Comparison of ENCODE assay signal across 7 mouse cellular contexts in the genomic region with DNA sequence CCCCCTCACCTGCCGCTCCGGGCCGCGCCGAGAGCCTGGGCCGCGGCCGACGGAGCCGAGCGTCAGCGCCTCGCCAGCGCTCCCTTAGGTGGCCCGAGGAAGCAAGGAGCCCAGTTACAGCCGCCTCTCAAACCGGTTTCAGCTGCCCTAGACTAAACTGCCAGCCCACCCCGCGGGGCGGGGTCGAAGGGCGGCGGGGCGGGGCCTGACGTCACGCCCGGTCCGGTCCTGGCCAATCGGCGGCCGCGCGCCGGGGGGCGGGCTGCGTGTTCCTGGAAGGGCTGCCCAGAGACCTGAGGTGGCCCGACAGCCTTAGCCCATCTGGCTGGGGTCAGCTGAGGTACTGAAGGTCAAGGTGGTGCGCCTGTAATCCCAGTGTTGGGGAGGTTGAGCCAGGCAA. TPM values are rescaled to one million over a fixed set of nuclear protein-coding genes. Genes with fewer than 3 reads are reported as not detected.
DNase-seq lines count a peak whose midpoint lies in the region; ATAC-seq lines count a peak whose summit lies in the region.

No protein-coding gene starts in this region.

- peak overlapping the region; percentile 90 for H3K4me3 ChIP-seq in embryonic facial prominence, embryonic 10.5 days
- H3K4me3 ChIP-seq in limb, embryonic 11.5 days (ENCODE audit: low read depth, low read length): peak overlapping the region; percentile 66
- H3K4me3 ChIP-seq in midbrain, embryonic 14.5 days (replicated peaks; ENCODE audit: low read depth, low read length): peak overlapping the region; percentile 83

- H3K4me2 ChIP-seq in limb, embryonic 11.5 days (ENCODE audit: low read depth, severe bottlenecking): peak overlapping the region; percentile 71
- H3K4me2 ChIP-seq in midbrain, embryonic 14.5 days (ENCODE audit: low read length): peak overlapping the region; percentile 57

- H3K9ac ChIP-seq in limb, embryonic 11.5 days (ENCODE audit: low read length): peak overlapping the region; percentile 86
- peak overlapping the region; percentile 98 for H3K9ac ChIP-seq in midbrain, embryonic 14.5 days (replicated peaks; ENCODE audit: low read length)

- peak; percentile 96 for ATAC-seq in limb, embryonic 11.5 days (ENCODE audit: insufficient number of reproducible peaks, low FRiP score, low TSS enrichment, low read depth)
- peak; percentile 97 for ATAC-seq in midbrain, embryonic 14.5 days (ENCODE audit: low FRiP score, low TSS enrichment)

- H3K27ac ChIP-seq in embryonic facial prominence, embryonic 10.5 days (replicated peaks): peak overlapping the region; percentile 99
- peak overlapping the region; percentile 96 for H3K27ac ChIP-seq in limb, embryonic 11.5 days (replicated peaks; ENCODE audit: low read depth, low read length)
- peak overlapping the region; percentile 99 for H3K27ac ChIP-seq in midbrain, embryonic 14.5 days (replicated peaks; ENCODE audit: low read depth, low read length)

- peak; percentile 99 for DNase-seq in adrenal gland, postnatal 10 days
- DNase-seq in embryonic facial prominence, embryonic 10.5 days (ENCODE audit: low spot score): peak; percentile 97
- DNase-seq in heart, adult 11 months: peak; percentile 100
- DNase-seq in kidney, adult 18-20 months: peak; percentile 99
- DNase-seq in limb, embryonic 11.5 days (ENCODE audit: low spot score): peak; percentile 95
- peak; percentile 97 for DNase-seq in midbrain, embryonic 14.5 days
- DNase-seq in spleen, adult 18-20 months: peak; percentile 98 to 100

- 0 out of 2 replicates have a peak, but pooled peaks cover 4% of the 10 kb centered on the region for H3K36me3 ChIP-seq in embryonic facial prominence, embryonic 10.5 days (replicated peaks)
- H3K36me3 ChIP-seq in limb, embryonic 11.5 days (ENCODE audit: control insufficient read depth, insufficient read depth, low read length): no peaks in the 10 kb centered on the region
- H3K36me3 ChIP-seq in midbrain, embryonic 14.5 days (ENCODE audit: control insufficient read depth, insufficient read depth, low read length): no peaks in the 10 kb centered on the region

- WGBS in embryonic facial prominence, embryonic 10.5 days: 1% methylated on average over 38 of the region's 38 CpGs
- WGBS in limb, embryonic 11.5 days: 1% methylated on average over 29 of the region's 38 CpGs
- under 1% methylated on average over 37 of the region's 38 CpGs for WGBS in midbrain, embryonic 14.5 days

- peaks cover 4% of the 10 kb centered on the region; the same call in 1 of the 2 replicates for H3K9me3 ChIP-seq in embryonic facial prominence, embryonic 10.5 days
- H3K9me3 ChIP-seq in limb, embryonic 11.5 days (ENCODE audit: control insufficient read depth, low read length): no peaks in the 10 kb centered on the region; the same call in 1 of the 2 replicates
- H3K9me3 ChIP-seq in midbrain, embryonic 14.5 days (ENCODE audit: control insufficient read depth, low read length): no peaks in the 10 kb centered on the region

- no peaks in the 10 kb centered on the region for H3K27me3 ChIP-seq in embryonic facial prominence, embryonic 10.5 days (replicated peaks; ENCODE audit: low read depth, poor library complexity, severe bottlenecking)
- H3K27me3 ChIP-seq in limb, embryonic 11.5 days (ENCODE audit: control insufficient read depth, insufficient read depth, low read length): no peaks in the 10 kb centered on the region
- no peaks in the 10 kb centered on the region for H3K27me3 ChIP-seq in midbrain, embryonic 14.5 days (ENCODE audit: control insufficient read depth, insufficient read depth, low read length)

- H3K4me1 ChIP-seq in embryonic facial prominence, embryonic 10.5 days: peaks cover 22% of the 10 kb centered on the region
- H3K4me1 ChIP-seq in limb, embryonic 11.5 days (ENCODE audit: control insufficient read depth, insufficient read depth, low read length): no peaks in the 10 kb centered on the region
- H3K4me1 ChIP-seq in midbrain, embryonic 14.5 days (ENCODE audit: control insufficient read depth, insufficient read depth, low read length): peaks cover 31% of the 10 kb centered on the region

RNA-seq across cellular contexts. Expression of gene Gpcpd1, which starts 9.5 kb away (rescaled TPM):
- total RNA-seq in adrenal gland, postnatal 10 days (2021): 10 to 100 TPM; 32.5 to 46.9 TPM
- 28.6 and 33.3 TPM in 2 replicates for polyA plus RNA-seq in embryonic facial prominence, embryonic 10.5 days (2016; fragmentation: Nextera tagmentation; extraction: Ambion mirVana)
- 25.8 and 31.9 TPM in 2 replicates for polyA plus RNA-seq in limb, embryonic 11.5 days (2014; fragmentation: Nextera tagmentation; extraction: Ambion mirVana)
- 87.5 and 104 TPM in 2 replicates for polyA plus RNA-seq in midbrain, embryonic 14.5 days (2014; fragmentation: Nextera tagmentation; extraction: Ambion mirVana)

Comparison
In these comparisons a context has a peak if more than half of its experiments do, and no peak if none do; other contexts are left out.
1. Peak in every context shown above with its lines: DNase-seq, ATAC-seq, H3K4me3 ChIP-seq and H3K27ac ChIP-seq.